Mouse (Mus musculus) forebrain, embryonic 14.5 days (tissue): ENCODE results near the gene Eif6. TPM values are rescaled to one million over a fixed set of nuclear protein-coding genes. Genes with fewer than 3 reads are reported as not detected.

Experiments used
- ATAC-seq: fragments of 200-750 bp; cut with Nextera tagmentation; 2 replicates; pipeline ENCODE4 v1.8.0; 2017; ENCODE audit warnings: mild to moderate bottlenecking, moderate library complexity
- DNase-seq: peaks from one replicate; pipeline ENCODE4 v3.0.0-alpha.2; 2015; ENCODE audit warnings: low spot score
- H3K27ac ChIP-seq: fragments of 300-500 bp; sonication (generic); 2 replicates; pipeline ENCODE4 v1.5.1; 2014; ENCODE audit warnings: low read depth, mild to moderate bottlenecking, control low read depth, low read length, moderate library complexity
- H3K27me3 ChIP-seq: fragments of 300-500 bp; sonication (generic); replicated peaks from 2 replicates; pipeline ENCODE4 v1.6.1; 2014; ENCODE audit warnings: low read length, control low read depth, mixed read lengths; ENCODE audit not compliant: control insufficient read depth, insufficient read depth
- H3K36me3 ChIP-seq: fragments of 300-500 bp; sonication (generic); 2 replicates; pipeline ENCODE4 v1.6.1; 2014; ENCODE audit warnings: low read length, control low read depth; ENCODE audit not compliant: control insufficient read depth, insufficient read depth
- H3K4me1 ChIP-seq: fragments of 300-500 bp; sonication (generic); 2 replicates; pipeline ENCODE4 v1.6.1; 2014; ENCODE audit warnings: antibody characterized with exemption, low read length, control low read depth; ENCODE audit not compliant: control insufficient read depth, insufficient read depth
- H3K4me2 ChIP-seq: fragments of 300-500 bp; sonication (generic); 2 replicates; pipeline ENCODE4 v1.6.1; 2014; ENCODE audit warnings: mild to moderate bottlenecking, control low read depth, low read length
- H3K4me3 ChIP-seq: fragments of 300-500 bp; sonication (generic); 2 replicates; pipeline ENCODE4 v1.5.1; 2014; ENCODE audit warnings: low read depth, low read length, control low read depth
- H3K9ac ChIP-seq: fragments of 300-500 bp; sonication (generic); 2 replicates; pipeline ENCODE4 v1.6.1; 2014; ENCODE audit warnings: mild to moderate bottlenecking, low read length, control low read depth, moderate library complexity
- H3K9me3 ChIP-seq: fragments of 300-500 bp; sonication (generic); replicated peaks from 2 replicates; pipeline ENCODE4 v1.6.1; 2016; ENCODE audit warnings: low read length, control low read depth, mixed read lengths; ENCODE audit not compliant: control insufficient read depth
- WGBS: fragments of 180-500 bp; shearing (Covaris S2); extraction: QIAGEN DNeasy Blood & Tissue Kit; methylation state at CpG from one replicate; pipeline ENCODE4 v1.1.7; 2014; 5-methylcytosine and 5-hydroxymethylcytosine counted together
- polyA plus RNA-seq: library from polyadenylated mRNA; unstranded; fragments of >200 nt; fragmentation: Nextera tagmentation; extraction: Ambion mirVana; gene quantifications from 2 replicates; pipeline ENCODE4 v1.2.1, GENCODE M21; 2014

Eif6 gene
- polyA plus RNA-seq, 1 experiment from 2014 or later, result 172 TPM

DNA sequence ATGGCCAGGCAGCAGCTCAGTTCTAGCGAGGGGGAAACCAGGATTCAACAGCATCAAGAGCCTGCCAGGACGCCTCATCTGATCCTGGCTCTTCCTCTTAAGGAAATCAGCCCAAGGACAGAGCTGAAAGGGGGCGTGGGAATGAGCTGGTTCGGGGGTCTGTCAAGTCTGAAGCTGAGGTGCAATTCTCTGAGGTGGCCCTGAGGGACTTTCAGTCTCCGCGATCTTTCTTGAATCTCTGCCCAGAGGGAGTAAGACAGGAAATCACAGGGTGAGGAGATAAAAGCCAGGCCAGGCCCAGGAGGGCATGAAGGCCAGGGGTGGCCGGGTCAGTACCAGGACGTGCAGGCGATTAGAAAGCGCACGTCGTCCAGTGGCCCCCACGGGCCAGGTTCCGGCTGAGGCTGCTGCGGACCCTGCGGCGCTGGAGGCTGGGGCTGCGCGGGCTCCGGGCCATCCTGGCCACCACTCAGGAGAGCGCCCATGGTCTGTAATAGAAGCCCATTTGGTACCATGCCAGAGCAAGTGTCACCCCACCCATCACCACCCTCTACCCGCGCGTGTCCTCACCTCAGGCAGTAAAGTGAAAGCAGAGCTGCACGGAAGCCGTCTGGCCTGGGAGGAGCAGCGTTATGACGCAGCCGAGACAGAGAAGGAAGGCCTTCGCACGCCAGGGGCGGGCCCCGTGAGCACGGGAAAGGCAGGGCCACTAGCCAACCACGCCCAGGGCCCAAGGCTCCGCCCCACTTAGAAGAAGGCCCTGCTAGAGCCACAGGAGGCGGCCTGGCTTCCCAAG, 7.9 kb downstream of the Eif6 start:
- Histone ChIP-seq H3K27ac (peak overlapping the region; percentile 70), H3K9ac (peak overlapping the region; percentile 80), H3K4me3 (peak overlapping the region; percentile 48), H3K36me3 (peaks cover 48% of the 10 kb centered on the region), H3K9me3 (no peaks in the 10 kb centered on the region), H3K4me1 (peaks cover 7% of the 10 kb centered on the region), H3K4me2 (peak overlapping the region; percentile 87), H3K27me3 (no peaks in the 10 kb centered on the region)
- peak; percentile 95 for DNase-seq
- 2% methylated on average over 37 of the region's 37 CpGs for WGBS
- ATAC-seq, result peak; percentile 97

DNA sequence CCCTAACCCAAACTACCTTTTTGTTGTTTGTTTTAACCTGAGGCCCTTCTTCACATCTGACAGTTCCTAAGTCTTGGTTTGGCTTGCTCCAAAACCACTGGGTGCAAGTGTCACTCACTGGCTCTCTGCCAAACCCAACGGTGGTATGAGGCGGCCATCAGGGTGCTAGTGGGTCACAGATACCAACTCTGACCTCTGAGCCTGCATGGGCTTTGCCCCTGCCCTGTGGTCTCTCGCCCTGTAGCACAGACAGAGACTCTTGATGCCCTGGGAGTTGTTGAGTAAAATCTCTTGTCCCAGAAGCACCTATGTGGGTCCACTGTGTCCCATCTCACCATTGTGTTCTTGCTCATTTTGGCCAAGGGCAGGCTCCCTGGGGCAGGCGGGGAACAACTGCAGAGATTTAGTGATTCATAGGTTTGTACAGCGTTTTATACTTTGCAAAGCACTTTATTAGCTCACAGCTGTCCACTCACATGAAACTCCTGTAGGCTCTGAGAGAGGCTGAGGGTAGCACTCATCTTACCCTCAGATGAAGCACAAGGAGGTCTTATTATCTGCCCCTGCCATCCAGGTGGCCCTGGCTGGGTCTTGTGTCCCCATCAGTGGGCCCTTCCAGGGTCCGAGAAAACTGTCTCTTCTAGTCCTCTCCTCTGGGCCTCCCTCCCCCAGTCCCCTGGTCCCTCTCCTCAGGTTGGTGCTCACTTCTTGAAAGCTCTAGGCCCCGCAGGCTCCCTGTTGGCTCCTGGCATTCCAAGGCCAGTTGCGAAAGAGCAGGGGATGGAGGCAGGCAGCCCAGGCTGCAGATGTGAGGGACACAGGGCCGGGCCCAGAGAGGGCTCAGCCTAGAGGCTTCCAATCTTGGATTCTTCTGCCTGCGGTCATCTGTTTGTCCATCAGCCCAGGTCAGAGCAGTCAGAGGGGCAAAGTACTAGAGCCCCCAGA, 9.2 kb downstream of the Eif6 start:
- Histone ChIP-seq H3K4me2 (peak overlapping the region; percentile 87; the same call in 1 of the 2 replicates), H3K4me1 (peaks cover 7% of the 10 kb centered on the region), H3K27ac (no peak overlapping the region), H3K9ac (peak overlapping the region; percentile 80; the same call in 1 of the 2 replicates), H3K4me3 (0 out of 2 replicates have a peak overlapping the region, but pooled peaks have one; percentile 48), H3K27me3 (no peaks in the 10 kb centered on the region), H3K9me3 (no peaks in the 10 kb centered on the region), H3K36me3 (peaks cover 36% of the 10 kb centered on the region)
- ATAC-seq (no peak), DNase-seq (no peak)
- 82% methylated on average over 10 of the region's 10 CpGs for WGBS

DNA sequence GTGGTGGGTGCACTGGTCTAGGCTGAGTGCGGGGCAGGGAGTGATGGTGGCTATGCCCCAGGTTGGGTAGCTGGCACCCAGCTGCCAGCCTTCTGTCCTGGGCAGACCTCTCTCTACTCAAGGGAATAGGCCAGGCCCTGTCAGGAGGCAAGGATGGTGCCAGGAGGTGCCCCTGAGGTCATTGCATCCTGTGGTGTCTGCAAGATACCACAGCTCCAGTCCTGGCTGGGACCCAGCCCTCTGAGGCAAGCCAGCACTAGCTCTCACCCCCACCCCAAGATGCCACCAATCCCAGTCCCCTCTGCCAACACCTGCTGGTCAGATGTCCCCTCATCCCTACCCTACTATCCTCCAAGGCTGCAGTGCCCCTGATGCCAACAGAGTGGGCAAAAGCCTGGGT, 10.5 kb downstream of the Eif6 start:
- Histone ChIP-seq H3K9ac (no peak overlapping the region), H3K36me3 (peaks cover 23% of the 10 kb centered on the region), H3K27ac (no peak overlapping the region), H3K4me2 (no peak overlapping the region), H3K27me3 (no peaks in the 10 kb centered on the region), H3K4me1 (peaks cover 7% of the 10 kb centered on the region), H3K9me3 (no peaks in the 10 kb centered on the region), H3K4me3 (no peak overlapping the region)
- no peak for ATAC-seq
- WGBS, result 100% methylated on average over 1 of the region's 1 CpGs
- DNase-seq, result no peak

DNA sequence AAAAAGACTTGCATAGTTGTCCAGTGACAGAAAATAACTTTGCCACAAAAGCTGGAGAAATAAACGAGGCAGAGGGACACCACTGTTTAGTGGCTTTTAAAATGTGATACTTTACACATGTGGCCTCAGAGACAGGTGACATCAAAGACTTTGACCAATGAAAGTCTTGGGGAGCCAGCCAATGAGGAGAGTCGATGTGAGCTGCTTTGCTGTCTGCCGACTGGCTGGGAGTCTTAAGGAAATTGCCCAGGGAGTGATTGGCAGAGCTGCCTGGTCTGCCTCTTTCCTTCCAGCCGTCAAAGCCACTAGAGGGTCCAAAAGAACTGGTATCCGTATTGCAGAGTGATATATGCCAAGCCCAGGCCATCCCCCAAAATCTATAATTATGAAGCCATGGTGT, 11.9 kb downstream of the Eif6 start:
- no peaks in the 10 kb centered on the region for H3K27me3 ChIP-seq
- H3K4me3 ChIP-seq, result no peak overlapping the region
- no peaks in the 10 kb centered on the region for H3K9me3 ChIP-seq
- WGBS, result 35% methylated on average over 5 of the region's 5 CpGs
- no peak overlapping the region for H3K4me2 ChIP-seq
- ATAC-seq (no peak), DNase-seq (no peak)
- no peak overlapping the region for H3K9ac ChIP-seq
- H3K4me1 ChIP-seq, result peaks cover 7% of the 10 kb centered on the region
- peaks cover 12% of the 10 kb centered on the region for H3K36me3 ChIP-seq
- H3K27ac ChIP-seq, result no peak overlapping the region

DNA sequence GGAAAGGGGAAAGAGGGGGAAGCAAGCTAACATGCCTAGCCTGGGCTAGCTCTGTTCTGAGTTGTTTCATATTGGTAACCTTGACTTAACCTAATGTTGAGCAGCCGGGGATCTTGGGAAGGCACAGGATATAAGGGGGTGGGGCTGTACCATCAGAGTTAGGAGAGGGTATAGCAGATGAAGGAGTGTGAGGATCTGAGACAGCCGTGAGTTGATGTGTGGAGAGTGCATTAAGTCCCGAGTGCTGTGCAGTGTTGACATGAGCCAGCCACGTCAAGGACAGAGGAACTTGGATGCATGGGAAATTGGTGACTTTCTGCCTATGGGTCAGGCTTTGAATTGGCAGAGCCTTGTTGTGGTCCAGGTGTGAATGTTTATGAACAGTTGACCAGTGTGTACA, 14.1 kb downstream of the Eif6 start:
- ATAC-seq (no peak), DNase-seq (no peak)
- Histone ChIP-seq H3K36me3 (peaks cover 7% of the 10 kb centered on the region; the same call in 1 of the 2 replicates), H3K27me3 (no peaks in the 10 kb centered on the region), H3K4me2 (no peak overlapping the region), H3K9me3 (no peaks in the 10 kb centered on the region), H3K4me3 (no peak overlapping the region), H3K9ac (no peak overlapping the region), H3K4me1 (no peaks in the 10 kb centered on the region), H3K27ac (no peak overlapping the region)
- WGBS, result 84% methylated on average over 4 of the region's 4 CpGs

DNA sequence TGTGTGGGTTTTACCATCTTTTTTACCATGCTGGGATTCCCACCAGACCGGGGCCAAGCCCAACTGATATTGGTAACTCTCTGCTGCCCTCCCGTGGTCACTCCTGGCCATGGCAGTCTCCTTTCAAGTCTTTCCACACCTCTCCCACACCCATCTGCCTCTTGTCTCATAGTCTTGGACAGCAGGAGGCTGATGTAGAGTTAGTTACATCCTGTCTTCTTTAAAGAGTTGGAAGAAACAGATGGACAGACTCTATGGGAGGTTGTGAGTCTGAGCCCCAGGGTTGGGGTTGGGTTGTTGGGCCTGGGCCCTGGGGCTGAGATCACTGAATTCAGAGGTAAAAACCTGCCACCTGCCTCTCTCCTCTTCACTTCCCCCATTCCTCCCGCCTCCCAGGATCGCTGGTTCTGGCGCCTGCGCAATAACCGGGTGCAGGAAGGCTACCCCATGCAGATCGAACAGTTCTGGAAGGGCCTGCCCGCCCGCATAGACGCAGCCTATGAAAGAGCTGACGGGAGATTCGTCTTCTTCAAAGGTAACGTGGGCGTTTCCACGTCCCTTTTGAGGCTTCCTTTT, 14.8 kb downstream of the Eif6 start:
- peak; percentile 79 for DNase-seq
- Histone ChIP-seq H3K9me3 (no peaks in the 10 kb centered on the region), H3K4me3 (no peak overlapping the region), H3K27ac (no peak overlapping the region), H3K4me2 (no peak overlapping the region), H3K27me3 (no peaks in the 10 kb centered on the region), H3K9ac (no peak overlapping the region), H3K36me3 (peaks cover 7% of the 10 kb centered on the region; the same call in 1 of the 2 replicates), H3K4me1 (no peaks in the 10 kb centered on the region)
- peak; percentile 52; the same call in 1 of the 2 replicates for ATAC-seq
- 48% methylated on average over 16 of the region's 16 CpGs for WGBS

DNA sequence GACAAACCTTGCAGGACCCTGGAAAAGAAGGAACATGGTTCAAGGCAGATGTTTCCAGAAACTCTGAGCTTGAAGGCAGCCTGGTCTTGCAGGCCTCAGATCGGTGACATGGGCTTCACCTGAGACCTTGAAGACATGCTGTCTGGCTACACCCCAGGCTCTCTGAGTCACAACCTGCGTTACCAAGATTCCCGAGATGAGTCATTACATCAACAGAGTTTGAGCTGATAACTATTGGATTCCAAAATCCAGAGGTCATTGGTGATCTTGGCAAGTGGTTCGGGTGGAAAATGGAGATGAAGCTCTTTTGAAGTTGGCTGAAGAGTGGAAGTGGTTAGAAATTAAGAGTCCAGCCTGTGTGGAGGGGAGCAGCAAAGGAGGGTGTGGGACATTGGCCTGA, 17.1 kb downstream of the Eif6 start:
- no peak overlapping the region for H3K27ac ChIP-seq
- 0 out of 2 replicates have a peak, but pooled peaks cover 3% of the 10 kb centered on the region for H3K36me3 ChIP-seq
- no peak overlapping the region for H3K4me3 ChIP-seq
- H3K9ac ChIP-seq, result no peak overlapping the region
- DNase-seq (no peak), ATAC-seq (no peak)
- no peaks in the 10 kb centered on the region for H3K4me1 ChIP-seq
- WGBS, result 90% methylated on average over 4 of the region's 4 CpGs
- H3K4me2 ChIP-seq, result no peak overlapping the region
- H3K9me3 ChIP-seq, result no peaks in the 10 kb centered on the region
- no peaks in the 10 kb centered on the region for H3K27me3 ChIP-seq

DNA sequence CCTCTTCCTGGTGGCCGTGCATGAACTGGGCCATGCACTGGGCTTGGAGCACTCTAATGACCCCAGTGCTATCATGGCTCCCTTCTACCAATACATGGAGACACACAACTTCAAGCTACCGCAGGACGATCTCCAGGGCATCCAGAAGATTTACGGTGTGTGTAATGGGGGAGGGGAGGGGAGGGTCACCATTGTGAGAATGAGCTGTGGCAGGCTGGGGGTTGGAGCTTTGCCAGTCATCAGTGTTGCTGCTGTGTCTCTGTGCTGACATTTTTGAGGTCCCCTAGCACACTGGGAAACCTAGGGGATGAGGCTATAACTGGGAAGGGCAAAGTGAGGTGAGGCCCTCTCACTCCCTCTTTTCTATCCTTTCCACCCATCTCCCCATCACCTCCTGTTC, 19.3 kb downstream of the Eif6 start:
- 85% methylated on average over 4 of the region's 4 CpGs for WGBS
- ATAC-seq, result no peak
- no peaks in the 10 kb centered on the region for H3K27me3 ChIP-seq
- H3K9ac ChIP-seq, result no peak overlapping the region
- H3K4me2 ChIP-seq, result no peak overlapping the region
- no peak overlapping the region for H3K4me3 ChIP-seq
- H3K4me1 ChIP-seq, result no peaks in the 10 kb centered on the region
- H3K9me3 ChIP-seq, result no peaks in the 10 kb centered on the region
- no peak for DNase-seq
- H3K27ac ChIP-seq, result no peak overlapping the region
- H3K36me3 ChIP-seq, result 0 out of 2 replicates have a peak, but pooled peaks cover 3% of the 10 kb centered on the region
